Mouse (Mus musculus): Measurements from ENCODE around the gene Tdp1. TPM values are rescaled to one million over a fixed set of nuclear protein-coding genes. Genes with fewer than 3 reads are reported as not detected.

Gene Tdp1
- polyA plus RNA-seq, 1 experiment from 2014 or later, result 14.2 TPM

- no peaks in the 10 kb centered on the region for H3K36me3 ChIP-seq (ENCODE audit: insufficient read depth, low read length)
- no peak for DNase-seq (ENCODE audit: low spot score)
- no peak overlapping the region for H3K9ac ChIP-seq (replicated peaks; ENCODE audit: low read depth)
- ATAC-seq, result no peak
- no peaks in the 10 kb centered on the region for H3K27me3 ChIP-seq (replicated peaks; ENCODE audit: insufficient read depth, low read length)
- H3K4me2 ChIP-seq (replicated peaks; ENCODE audit: low read depth, low read length), result no peak overlapping the region
- WGBS, result 70% methylated on average over 4 of the region's 4 CpGs
- no peaks in the 10 kb centered on the region for H3K9me3 ChIP-seq (ENCODE audit: low read length)
- H3K4me3 ChIP-seq (ENCODE audit: low read depth, low read length), result no peak overlapping the region
- no peak for TF ChIP-seq CTCF (IDR thresholded peaks at IDR 0.05)
- no peak for TF ChIP-seq EP300 (IDR thresholded peaks at IDR 0.05)
- no peak overlapping the region for H3K27ac ChIP-seq (ENCODE audit: low read length)
- H3K4me1 ChIP-seq (ENCODE audit: insufficient read depth, low read depth, low read length), result no peaks in the 10 kb centered on the region
Measured at GRCm38 (mm10) chr12:99979541-99979940, 95.2 kb downstream of the Tdp1 start.

GRCm38 (mm10) chr12:99986797-99987196, 102.5 kb downstream of the Tdp1 start:
- Histone ChIP-seq H3K4me2 (replicated peaks; ENCODE audit: low read depth, low read length) (no peak overlapping the region), H3K9me3 (ENCODE audit: low read length) (no peaks in the 10 kb centered on the region), H3K27me3 (replicated peaks; ENCODE audit: insufficient read depth, low read length) (no peaks in the 10 kb centered on the region), H3K27ac (ENCODE audit: low read length) (no peak overlapping the region), H3K4me1 (ENCODE audit: insufficient read depth, low read depth, low read length) (no peaks in the 10 kb centered on the region), H3K4me3 (ENCODE audit: low read depth, low read length) (no peak overlapping the region), H3K36me3 (ENCODE audit: insufficient read depth, low read length) (no peaks in the 10 kb centered on the region), H3K9ac (replicated peaks; ENCODE audit: low read depth) (no peak overlapping the region)
- WGBS, result 92% methylated on average over 5 of the region's 5 CpGs
- ATAC-seq (no peak), DNase-seq (ENCODE audit: low spot score) (no peak)
- TF ChIP-seq EP300 (IDR thresholded peaks at IDR 0.05), result no peak
- TF ChIP-seq CTCF (IDR thresholded peaks at IDR 0.05), result no peak

- Histone ChIP-seq H3K27ac (ENCODE audit: low read length) (no peak overlapping the region), H3K9me3 (ENCODE audit: low read length) (no peaks in the 10 kb centered on the region), H3K27me3 (replicated peaks; ENCODE audit: insufficient read depth, low read length) (no peaks in the 10 kb centered on the region), H3K4me3 (ENCODE audit: low read depth, low read length) (no peak overlapping the region), H3K9ac (replicated peaks; ENCODE audit: low read depth) (no peak overlapping the region), H3K4me1 (ENCODE audit: insufficient read depth, low read depth, low read length) (no peaks in the 10 kb centered on the region), H3K4me2 (replicated peaks; ENCODE audit: low read depth, low read length) (no peak overlapping the region), H3K36me3 (ENCODE audit: insufficient read depth, low read length) (no peaks in the 10 kb centered on the region)
- 53% methylated on average over 2 of the region's 2 CpGs for WGBS
- DNase-seq (ENCODE audit: low spot score) (no peak), ATAC-seq (no peak)
- TF ChIP-seq EP300 (IDR thresholded peaks at IDR 0.05) (no peak), CTCF (IDR thresholded peaks at IDR 0.05) (no peak)
Measured at GRCm38 (mm10) chr12:99988144-99988543, 103.8 kb downstream of the Tdp1 start.

GRCm38 (mm10) chr12:99992362-99992862, 108.1 kb downstream of the Tdp1 start:
- Histone ChIP-seq H3K9me3 (ENCODE audit: low read length) (no peaks in the 10 kb centered on the region), H3K27ac (ENCODE audit: low read length) (no peak overlapping the region), H3K9ac (replicated peaks; ENCODE audit: low read depth) (no peak overlapping the region), H3K4me1 (ENCODE audit: insufficient read depth, low read depth, low read length) (no peaks in the 10 kb centered on the region), H3K36me3 (ENCODE audit: insufficient read depth, low read length) (no peaks in the 10 kb centered on the region), H3K4me2 (replicated peaks; ENCODE audit: low read depth, low read length) (no peak overlapping the region), H3K4me3 (ENCODE audit: low read depth, low read length) (no peak overlapping the region), H3K27me3 (replicated peaks; ENCODE audit: insufficient read depth, low read length) (no peaks in the 10 kb centered on the region)
- TF ChIP-seq CTCF (IDR thresholded peaks at IDR 0.05) (no peak), EP300 (IDR thresholded peaks at IDR 0.05) (no peak)
- 89% methylated on average over 11 of the region's 11 CpGs for WGBS
- ATAC-seq (no peak), DNase-seq (ENCODE audit: low spot score) (no peak)

- DNase-seq (ENCODE audit: low spot score), result no peak
- H3K9me3 ChIP-seq (ENCODE audit: low read length), result no peaks in the 10 kb centered on the region
- no peak overlapping the region for H3K27ac ChIP-seq (ENCODE audit: low read length)
- H3K4me3 ChIP-seq (ENCODE audit: low read depth, low read length), result no peak overlapping the region
- H3K9ac ChIP-seq (replicated peaks; ENCODE audit: low read depth), result no peak overlapping the region
- ATAC-seq, result no peak
- no peaks in the 10 kb centered on the region for H3K4me1 ChIP-seq (ENCODE audit: insufficient read depth, low read depth, low read length)
- H3K27me3 ChIP-seq (replicated peaks; ENCODE audit: insufficient read depth, low read length), result no peaks in the 10 kb centered on the region
- 80% methylated on average over 10 of the region's 10 CpGs for WGBS
- H3K4me2 ChIP-seq (replicated peaks; ENCODE audit: low read depth, low read length), result no peak overlapping the region
- H3K36me3 ChIP-seq (ENCODE audit: insufficient read depth, low read length), result no peaks in the 10 kb centered on the region
- no peak for TF ChIP-seq EP300 (IDR thresholded peaks at IDR 0.05)
- no peak for TF ChIP-seq CTCF (IDR thresholded peaks at IDR 0.05)
Measured at GRCm38 (mm10) chr12:99993146-99993890, 109.0 kb downstream of the Tdp1 start.

- Histone ChIP-seq H3K4me1 (ENCODE audit: insufficient read depth, low read depth, low read length) (no peaks in the 10 kb centered on the region), H3K27ac (ENCODE audit: low read length) (peak overlapping the region; percentile 74), H3K9me3 (ENCODE audit: low read length) (no peaks in the 10 kb centered on the region), H3K4me3 (ENCODE audit: low read depth, low read length) (no peak overlapping the region), H3K4me2 (replicated peaks; ENCODE audit: low read depth, low read length) (no peak overlapping the region), H3K9ac (replicated peaks; ENCODE audit: low read depth) (no peak overlapping the region), H3K36me3 (ENCODE audit: insufficient read depth, low read length) (no peaks in the 10 kb centered on the region), H3K27me3 (replicated peaks; ENCODE audit: insufficient read depth, low read length) (no peaks in the 10 kb centered on the region)
- ATAC-seq (peak; percentile 85), DNase-seq (ENCODE audit: low spot score) (peak; percentile 77)
- 72% methylated on average over 5 of the region's 5 CpGs for WGBS
- TF ChIP-seq CTCF (IDR thresholded peaks at IDR 0.05) (no peak), EP300 (IDR thresholded peaks at IDR 0.05) (peak; percentile 77)
Measured at GRCm38 (mm10) chr12:99995951-99996350, 111.6 kb downstream of the Tdp1 start.
